Mouse (Mus musculus) lung, embryonic 16.5 days (tissue): ENCODE results near the gene Slc25a13. TPM values are rescaled to one million over a fixed set of nuclear protein-coding genes. Genes with fewer than 3 reads are reported as not detected.
A peak's percentile ranks its signal among the peaks of the same experiment; 100 is the strongest.

ENCODE experiments used
- ATAC-seq: fragments of 200-750 bp; cut with Nextera tagmentation; 2 replicates; pipeline ENCODE4 v1.8.0; 2017; ENCODE audit warnings: low read depth, mild to moderate bottlenecking, moderate library complexity
- H3K27ac ChIP-seq: fragments of 300-500 bp; sonication (generic); 2 replicates; pipeline ENCODE4 v1.5.1; 2014; ENCODE audit warnings: mild to moderate bottlenecking, control low read depth, low read length
- H3K27me3 ChIP-seq: fragments of 300-500 bp; sonication (generic); 2 replicates; pipeline ENCODE4 v1.6.1; 2014; ENCODE audit warnings: low read depth, low read length, mixed read lengths; ENCODE audit not compliant: control insufficient read depth, insufficient read depth
- H3K36me3 ChIP-seq: fragments of 300-500 bp; sonication (generic); 2 replicates; pipeline ENCODE4 v1.6.1; 2014; ENCODE audit warnings: low read length; ENCODE audit not compliant: control insufficient read depth, insufficient read depth
- H3K4me1 ChIP-seq: fragments of 300-500 bp; sonication (generic); replicated peaks from 2 replicates; pipeline ENCODE4 v1.6.1; 2014; ENCODE audit warnings: low read length, mixed read lengths; ENCODE audit not compliant: control insufficient read depth, insufficient read depth
- H3K4me2 ChIP-seq: fragments of 300-500 bp; sonication (generic); 2 replicates; pipeline ENCODE4 v1.6.1; 2014; ENCODE audit warnings: low read depth, low read length, control low read depth
- H3K4me3 ChIP-seq: fragments of 300-500 bp; sonication (generic); 2 replicates; pipeline ENCODE4 v1.5.1; 2014; ENCODE audit warnings: mild to moderate bottlenecking, low read length, control low read depth
- H3K9ac ChIP-seq: fragments of 300-500 bp; sonication (generic); 2 replicates; pipeline ENCODE4 v1.6.1; 2014; ENCODE audit warnings: low read length, control low read depth
- H3K9me3 ChIP-seq: fragments of 300-500 bp; sonication (generic); 2 replicates; pipeline ENCODE4 v1.6.1; 2016; ENCODE audit warnings: low read length; ENCODE audit not compliant: control insufficient read depth
- WGBS: fragments of 180-500 bp; shearing (Covaris S2); extraction: QIAGEN DNeasy Blood & Tissue Kit; methylation state at CpG from one replicate; pipeline ENCODE4 v1.1.7; 2014; 5-methylcytosine and 5-hydroxymethylcytosine counted together
- polyA plus RNA-seq: library from polyadenylated mRNA; unstranded; fragments of >200 nt; fragmentation: Nextera tagmentation; extraction: Ambion mirVana; gene quantifications from 2 replicates; pipeline ENCODE4 v1.2.1, GENCODE M21; 2015

Slc25a13 gene
- polyA plus RNA-seq, 1 experiment from 2014 or later: 27.5 TPM

DNA sequence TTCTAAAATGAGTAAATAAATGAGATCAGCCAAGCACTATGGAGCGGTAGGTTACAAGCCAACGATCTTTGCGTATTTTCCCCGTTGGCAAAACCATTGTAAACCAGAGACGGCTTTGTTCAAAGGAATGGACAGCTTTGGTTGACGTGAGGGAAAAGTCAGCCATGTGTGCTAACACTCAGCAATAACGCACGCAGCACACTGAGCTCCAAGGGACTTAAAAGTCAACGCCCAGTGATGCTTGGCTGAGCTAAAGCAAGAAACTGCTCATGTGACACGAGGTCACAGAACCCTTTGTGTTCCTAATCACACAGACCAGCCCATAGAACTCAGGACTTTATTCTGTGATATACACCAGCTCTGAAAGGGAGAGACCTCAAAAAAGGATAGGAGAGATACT, 124.5 kb downstream of the Slc25a13 start:
- ATAC-seq: no peak
- no peak overlapping the region for H3K4me2 ChIP-seq
- no peaks in the 10 kb centered on the region for H3K9me3 ChIP-seq
- H3K4me3 ChIP-seq: no peak overlapping the region
- H3K27me3 ChIP-seq: no peaks in the 10 kb centered on the region
- H3K9ac ChIP-seq: no peak overlapping the region
- H3K36me3 ChIP-seq: no peaks in the 10 kb centered on the region
- 58% methylated on average over 10 of the region's 10 CpGs for WGBS
- H3K27ac ChIP-seq: no peak overlapping the region
- H3K4me1 ChIP-seq: peaks cover 12% of the 10 kb centered on the region; the same call in 1 of the 2 replicates

GRCm38 (mm10) chr6:6091016-6091415, 126.0 kb downstream of the Slc25a13 start:
- H3K27me3 ChIP-seq: no peaks in the 10 kb centered on the region
- no peaks in the 10 kb centered on the region for H3K9me3 ChIP-seq
- H3K4me1 ChIP-seq: peaks cover 12% of the 10 kb centered on the region; the same call in 1 of the 2 replicates
- 80% methylated on average over 3 of the region's 3 CpGs for WGBS
- no peaks in the 10 kb centered on the region for H3K36me3 ChIP-seq
- H3K4me2 ChIP-seq: no peak overlapping the region
- no peak overlapping the region for H3K27ac ChIP-seq
- ATAC-seq: no peak
- H3K4me3 ChIP-seq: no peak overlapping the region
- H3K9ac ChIP-seq: no peak overlapping the region

GRCm38 (mm10) chr6:6088151-6088550, 128.8 kb downstream of the Slc25a13 start:
- Histone ChIP-seq H3K9ac (no peak overlapping the region), H3K9me3 (no peaks in the 10 kb centered on the region), H3K36me3 (no peaks in the 10 kb centered on the region), H3K4me1 (peaks cover 7% of the 10 kb centered on the region; the same call in 1 of the 2 replicates), H3K27ac (no peak overlapping the region), H3K4me3 (no peak overlapping the region), H3K27me3 (no peaks in the 10 kb centered on the region), H3K4me2 (no peak overlapping the region)
- peak; percentile 47 for ATAC-seq
- WGBS: 46% methylated on average over 4 of the region's 4 CpGs

- no peaks in the 10 kb centered on the region for H3K27me3 ChIP-seq
- ATAC-seq: no peak
- no peak overlapping the region for H3K4me2 ChIP-seq
- no peak overlapping the region for H3K4me3 ChIP-seq
- no peak overlapping the region for H3K27ac ChIP-seq
- H3K9ac ChIP-seq: no peak overlapping the region
- WGBS: 63% methylated on average over 1 of the region's 1 CpGs
- H3K36me3 ChIP-seq: no peaks in the 10 kb centered on the region
- H3K9me3 ChIP-seq: no peaks in the 10 kb centered on the region
- H3K4me1 ChIP-seq: no peaks in the 10 kb centered on the region
These were observed 136.5 kb downstream of the Slc25a13 start for GRCm38 (mm10) chr6:6080484-6080883.

GRCm38 (mm10) chr6:6077234-6077633, 139.7 kb downstream of the Slc25a13 start:
- Histone ChIP-seq H3K4me1 (no peaks in the 10 kb centered on the region), H3K36me3 (no peaks in the 10 kb centered on the region), H3K9me3 (no peaks in the 10 kb centered on the region), H3K4me2 (no peak overlapping the region), H3K4me3 (no peak overlapping the region), H3K27ac (no peak overlapping the region), H3K27me3 (no peaks in the 10 kb centered on the region), H3K9ac (no peak overlapping the region)
- 60% methylated on average over 4 of the region's 4 CpGs for WGBS
- no peak for ATAC-seq

GRCm38 (mm10) chr6:6075940-6076447, 141.0 kb downstream of the Slc25a13 start:
- H3K9ac ChIP-seq: no peak overlapping the region
- ATAC-seq: no peak
- H3K4me2 ChIP-seq: no peak overlapping the region
- H3K36me3 ChIP-seq: no peaks in the 10 kb centered on the region
- H3K4me3 ChIP-seq: no peak overlapping the region
- H3K9me3 ChIP-seq: no peaks in the 10 kb centered on the region
- no peak overlapping the region for H3K27ac ChIP-seq
- 83% methylated on average over 7 of the region's 7 CpGs for WGBS
- H3K4me1 ChIP-seq: no peaks in the 10 kb centered on the region
- no peaks in the 10 kb centered on the region for H3K27me3 ChIP-seq

DNA sequence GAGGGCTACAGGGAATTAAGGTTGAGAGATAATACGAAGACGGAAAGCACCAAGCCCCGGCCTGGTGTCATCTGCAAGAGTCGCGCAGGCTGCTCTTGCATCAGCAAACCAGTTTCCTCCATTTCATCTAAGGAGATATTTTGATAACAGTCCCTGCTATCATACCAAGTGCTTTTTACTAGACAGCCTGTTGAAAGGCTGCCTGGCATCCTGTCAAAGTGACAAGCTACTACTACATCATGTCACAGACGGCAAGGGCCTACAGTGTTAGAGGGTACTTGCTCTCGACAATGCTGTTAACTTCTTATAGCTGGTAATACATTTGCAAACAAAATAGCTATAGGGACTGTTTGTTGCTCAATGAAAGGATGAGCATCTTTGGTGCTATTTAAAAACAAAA, 145.9 kb downstream of the Slc25a13 start:
- Histone ChIP-seq H3K9me3 (no peaks in the 10 kb centered on the region), H3K36me3 (no peaks in the 10 kb centered on the region), H3K27ac (no peak overlapping the region), H3K4me3 (no peak overlapping the region), H3K27me3 (no peaks in the 10 kb centered on the region), H3K4me2 (no peak overlapping the region), H3K4me1 (no peaks in the 10 kb centered on the region), H3K9ac (no peak overlapping the region)
- WGBS: 71% methylated on average over 7 of the region's 7 CpGs
- ATAC-seq: no peak

- no peaks in the 10 kb centered on the region for H3K27me3 ChIP-seq
- no peak overlapping the region for H3K4me3 ChIP-seq
- H3K9ac ChIP-seq: no peak overlapping the region
- no peaks in the 10 kb centered on the region for H3K36me3 ChIP-seq
- H3K27ac ChIP-seq: no peak overlapping the region
- H3K9me3 ChIP-seq: no peaks in the 10 kb centered on the region
- 11% methylated on average over 3 of the region's 3 CpGs for WGBS
- no peaks in the 10 kb centered on the region for H3K4me1 ChIP-seq
- no peak for ATAC-seq
- H3K4me2 ChIP-seq: no peak overlapping the region
These were observed 147.0 kb downstream of the Slc25a13 start for GRCm38 (mm10) chr6:6070015-6070414.

DNA sequence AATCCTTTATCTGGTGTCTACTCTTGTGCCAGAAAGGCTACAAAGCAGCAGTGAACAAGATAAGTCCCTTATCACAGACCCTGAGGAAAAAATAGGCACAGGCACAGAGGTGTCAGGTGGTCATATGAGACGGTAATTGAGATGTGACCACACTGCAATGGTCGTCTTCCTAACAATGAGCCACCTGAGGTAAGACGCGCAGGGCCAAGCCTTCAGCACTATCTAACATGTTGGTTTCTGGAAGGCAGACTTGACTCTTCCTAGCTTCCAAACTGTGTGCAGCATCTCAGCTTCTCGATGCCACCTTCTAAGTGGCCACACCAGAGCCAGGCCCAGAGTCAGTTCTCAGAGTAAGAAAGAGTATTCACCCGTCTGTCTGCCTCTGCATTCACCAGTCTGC, 149.8 kb downstream of the Slc25a13 start:
- no peak overlapping the region for H3K4me2 ChIP-seq
- H3K4me3 ChIP-seq: no peak overlapping the region
- H3K9me3 ChIP-seq: no peaks in the 10 kb centered on the region
- no peaks in the 10 kb centered on the region for H3K36me3 ChIP-seq
- no peak overlapping the region for H3K27ac ChIP-seq
- no peak overlapping the region for H3K9ac ChIP-seq
- H3K4me1 ChIP-seq: no peaks in the 10 kb centered on the region
- ATAC-seq: no peak
- 87% methylated on average over 6 of the region's 6 CpGs for WGBS
- H3K27me3 ChIP-seq: no peaks in the 10 kb centered on the region

- ATAC-seq: no peak
- WGBS: 60% methylated on average over 3 of the region's 3 CpGs
These were observed 158.4 kb downstream of the Slc25a13 start for GRCm38 (mm10) chr6:6058548-6058947.

More at GRCm38 (mm10) chr6:6058548-6058947, 158.4 kb downstream of the Slc25a13 start:
- Histone ChIP-seq H3K36me3 (no peaks in the 10 kb centered on the region), H3K4me1 (no peaks in the 10 kb centered on the region), H3K4me2 (no peak overlapping the region), H3K27ac (no peak overlapping the region), H3K27me3 (no peaks in the 10 kb centered on the region), H3K9me3 (no peaks in the 10 kb centered on the region), H3K9ac (no peak overlapping the region), H3K4me3 (no peak overlapping the region)
